Mouse (Mus musculus) heart, postnatal 14 days (tissue): ENCODE data around the gene Ivns1abp. TPM values are rescaled to one million over a fixed set of nuclear protein-coding genes. Genes with fewer than 3 reads are reported as not detected.
"Not testable (repeated sequence)": the region's sequence is repeated elsewhere in the genome, so short reads cannot be mapped to it uniquely, and the experiment has no call there.

Experiments
- DNase-seq, 2 experiments: peaks; one replicate each; pipeline ENCODE4 v3.0.0; 2021 to 2022
- intact Hi-C: fragments of 180-260 bp; cut with DNase I; formaldehyde crosslinking; loops from one replicate; pipeline ENCODE4 v1.15.1; 2025
- total RNA-seq, 2 experiments: library from RNA; stranded (reverse); gene quantifications; 2 replicates each; pipeline ENCODE4 v1.2.3; 2021

Ivns1abp gene
- total RNA-seq, 2 experiments from 2014 or later = 450 to 452 TPM

GRCm38 (mm10) chr1:151338234-151338633 lies 6.0 kb upstream of the Ivns1abp start:
- intact Hi-C loops = no loop called here
- DNase-seq = no peak

GRCm38 (mm10) chr1:151338941-151339340 lies 5.3 kb upstream of the Ivns1abp start:
- peak; percentile 45 to 65 for DNase-seq
- intact Hi-C loops = no loop called here

- no peak for DNase-seq
- intact Hi-C loops = loop anchor here (5.0 kb wide), 3 partner anchors 54 to 239 kb away; no protein-coding TSS in a partner anchor
Measured at GRCm38 (mm10) chr1:151341321-151342044, 2.8 kb upstream of the Ivns1abp start.

GRCm38 (mm10) chr1:151342311-151342710 lies 2.0 kb upstream of the Ivns1abp start:
- intact Hi-C loops = loop anchor here (5.0 kb wide), 3 partner anchors 55 to 240 kb away; no protein-coding TSS in a partner anchor
- no peak for DNase-seq

- no peak for DNase-seq
- intact Hi-C loops = loop anchor here (5.0 kb wide), 3 partner anchors 56 to 241 kb away; no protein-coding TSS in a partner anchor
Measured at GRCm38 (mm10) chr1:151342968-151343367, 1.3 kb upstream of the Ivns1abp start.

- intact Hi-C loops = loop anchor here (2.0 to 5.0 kb wide), 4 partner anchors 56 to 263 kb away; no protein-coding TSS in a partner anchor
- DNase-seq = no peak
Measured at GRCm38 (mm10) chr1:151343571-151344282, 550 bp upstream of the Ivns1abp start.

- intact Hi-C loops = loop anchor here (2.0 kb wide), 1 partner anchor 264 kb away; no protein-coding TSS in a partner anchor
- DNase-seq = peak; percentile 98
Measured at GRCm38 (mm10) chr1:151345109-151345862, 1.0 kb downstream of the Ivns1abp start.

- intact Hi-C loops = loop anchor here (2.0 kb wide), 1 partner anchor 265 kb away; no protein-coding TSS in a partner anchor
- no peak for DNase-seq
Measured at GRCm38 (mm10) chr1:151345863-151346195, 1.6 kb downstream of the Ivns1abp start.

- intact Hi-C loops = no loop called here
- no peak for DNase-seq
Measured at GRCm38 (mm10) chr1:151346681-151347127, 2.4 kb downstream of the Ivns1abp start.

- intact Hi-C loops, DNase-seq: not testable (repeated sequence)
Measured at GRCm38 (mm10) chr1:151348293-151348692, 4.0 kb downstream of the Ivns1abp start.

GRCm38 (mm10) chr1:151352911-151353310 lies 8.6 kb downstream of the Ivns1abp start:
- intact Hi-C loops = loop anchor here (5.0 kb wide), 1 partner anchor 316 kb away; no protein-coding TSS in a partner anchor
- DNase-seq = no peak

GRCm38 (mm10) chr1:151355994-151356393 lies 11.7 kb downstream of the Ivns1abp start:
- DNase-seq = no peak
- intact Hi-C loops = no loop called here

- intact Hi-C loops = no loop called here
- DNase-seq = no peak
Measured at GRCm38 (mm10) chr1:151359374-151359773, 15.1 kb downstream of the Ivns1abp start.

- DNase-seq = no peak
- intact Hi-C loops = no loop called here
Measured at GRCm38 (mm10) chr1:151366944-151367605, 22.8 kb downstream of the Ivns1abp start.

GRCm38 (mm10) chr1:151367721-151368324 lies 23.5 kb downstream of the Ivns1abp start:
- no peak for DNase-seq
- intact Hi-C loops = no loop called here

- no peak for DNase-seq
- intact Hi-C loops = no loop called here
Measured at GRCm38 (mm10) chr1:151368444-151368843, 24.2 kb downstream of the Ivns1abp start.

GRCm38 (mm10) chr1:151370573-151370972 lies 26.3 kb downstream of the Ivns1abp start:
- intact Hi-C loops = no loop called here
- DNase-seq = no peak

GRCm38 (mm10) chr1:151371543-151371942 lies 27.3 kb downstream of the Ivns1abp start:
- intact Hi-C loops = no loop called here
- DNase-seq = no peak

GRCm38 (mm10) chr1:151372823-151373222 lies 28.5 kb downstream of the Ivns1abp start:
- intact Hi-C loops = no loop called here
- no peak for DNase-seq

- intact Hi-C loops = no loop called here
- no peak for DNase-seq
Measured at GRCm38 (mm10) chr1:151377353-151377752, 33.1 kb downstream of the Ivns1abp start.
